ENCODE assay signal across 8 mouse cellular contexts in genomic region chr11:24079392-24080391, GRCm38 (mm10). TPM values are rescaled to one million over a fixed set of nuclear protein-coding genes. Genes with fewer than 3 reads are reported as not detected.
DNase-seq lines count a peak whose midpoint lies in the region; ATAC-seq and TF ChIP-seq lines count a peak whose summit lies in the region.

No protein-coding gene starts in this region.

- no peak for TF ChIP-seq POLR2A in cortical plate, adult 2 months (IDR thresholded peaks at IDR 0.05; ENCODE audit: extremely low read depth, insufficient read depth, low read length)

- peak overlapping the region; percentile 99 for H3K4me2 ChIP-seq in kidney, embryonic 16.5 days (replicated peaks; ENCODE audit: low read depth, low read length)

- H3K36me3 ChIP-seq in heart, embryonic 10.5 days: no peaks in the 10 kb centered on the region
- H3K36me3 ChIP-seq in kidney, embryonic 16.5 days (ENCODE audit: insufficient read depth, low read length): no peaks in the 10 kb centered on the region

- peak overlapping the region; percentile 89 for H3K4me3 ChIP-seq in cortical plate, adult 2 months (ENCODE audit: insufficient read depth, low read length)
- peak overlapping the region; percentile 78 for H3K4me3 ChIP-seq in heart, embryonic 10.5 days
- peak overlapping the region; percentile 65 for H3K4me3 ChIP-seq in kidney, embryonic 16.5 days (ENCODE audit: low read length)

- peak overlapping the region; percentile 56; the same call in 1 of the 2 replicates for H3K9ac ChIP-seq in kidney, embryonic 16.5 days (replicated peaks; ENCODE audit: low read length)

- intact Hi-C loops in left cerebral cortex, postnatal 14 days (cut with DNase I): loop anchor here (5.0 to 10.0 kb wide), 5 partner anchors 88 to 1993 kb away; no protein-coding TSS in a partner anchor

- ATAC-seq in kidney, embryonic 16.5 days (ENCODE audit: low FRiP score, low TSS enrichment): no peak

- H3K27ac ChIP-seq in cortical plate, adult 2 months (ENCODE audit: insufficient read depth, low read length): peak overlapping the region; percentile 49
- peak overlapping the region; percentile 92 for H3K27ac ChIP-seq in heart, embryonic 10.5 days
- H3K27ac ChIP-seq in kidney, embryonic 16.5 days (ENCODE audit: low read length): no peak overlapping the region

- H3K27me3 ChIP-seq in heart, embryonic 10.5 days (ENCODE audit: insufficient read depth, poor library complexity, severe bottlenecking): peaks cover 2% of the 10 kb centered on the region
- peaks cover 58% of the 10 kb centered on the region for H3K27me3 ChIP-seq in kidney, embryonic 16.5 days (ENCODE audit: insufficient read depth, low read length)

- whole genome bisulfite sequencing in heart, embryonic 10.5 days: under 1% methylated on average over 43 of the region's 43 CpGs
- under 1% methylated on average over 43 of the region's 43 CpGs for WGBS in kidney, embryonic 16.5 days

- no peaks in the 10 kb centered on the region for H3K9me3 ChIP-seq in heart, embryonic 10.5 days
- H3K9me3 ChIP-seq in kidney, embryonic 16.5 days (ENCODE audit: low read length): no peaks in the 10 kb centered on the region

- TF ChIP-seq CTCF in cortical plate, adult 2 months (IDR thresholded peaks at IDR 0.05; ENCODE audit: extremely low read depth, insufficient read depth, low read length): no peak

- DNase-seq in left cerebral cortex, adult 18-20 months (ENCODE audit: low spot score in 2 of 2): peak; percentile 58 to 74
- DNase-seq in left cerebral cortex, postnatal 14 days (ENCODE audit: low spot score in 2 of 2): no peak
- DNase-seq in heart, embryonic 10.5 days (ENCODE audit: low spot score): no peak
- DNase-seq in lung, postnatal 10 days: peak; percentile 59
- DNase-seq in retina, postnatal 1 day: peak; percentile 72
- no peak for DNase-seq in MN1 (ENCODE audit: low spot score)

- peaks cover 1% of the 10 kb centered on the region for H3K4me1 ChIP-seq in cortical plate, adult 2 months (ENCODE audit: control insufficient read depth, insufficient read depth, low read length)
- H3K4me1 ChIP-seq in heart, embryonic 10.5 days: peaks cover 17% of the 10 kb centered on the region
- peaks cover 44% of the 10 kb centered on the region for H3K4me1 ChIP-seq in kidney, embryonic 16.5 days (ENCODE audit: insufficient read depth, low read length)

RNA-seq across cellular contexts. Expression of gene Bcl11a, which starts 1.8 kb away (rescaled TPM):
- 10 to 100 TPM; 87.2 to 93.6 TPM for total RNA-seq in left cerebral cortex, adult 18-20 months (2021)
- 100 to 1,000 TPM; 114 to 125 TPM for total RNA-seq in left cerebral cortex, postnatal 14 days (2021)
- 62.8 and 64.1 TPM in 2 replicates for polyA plus RNA-seq in cortical plate, adult 2 months (2012; rRNA removed)
- polyA plus RNA-seq in heart, embryonic 10.5 days (2016; fragmentation: Nextera tagmentation; extraction: Ambion mirVana): 13.5 and 23.5 TPM in 2 replicates
- 2.8 and 3.1 TPM in 2 replicates for polyA plus RNA-seq in kidney, embryonic 16.5 days (2015; fragmentation: Nextera tagmentation; extraction: Ambion mirVana)

RNA-seq across cellular contexts. Expression of gene A830031A19Rik, which starts 4.8 kb away (rescaled TPM):
- 1 to 10 TPM; 1.1 to 1.4 TPM for total RNA-seq in left cerebral cortex, adult 18-20 months (2021)
- total RNA-seq in left cerebral cortex, postnatal 14 days (2021): 1 to 10 TPM in 1 of 2 experiments, under 1 TPM in 1; 0.66 to 1.1 TPM
- polyA plus RNA-seq in cortical plate, adult 2 months (2012; rRNA removed): 1.2 and 1.6 TPM in 2 replicates
- not detected in 2 replicates for polyA plus RNA-seq in heart, embryonic 10.5 days (2016; fragmentation: Nextera tagmentation; extraction: Ambion mirVana)
- polyA plus RNA-seq in kidney, embryonic 16.5 days (2015; fragmentation: Nextera tagmentation; extraction: Ambion mirVana): not detected in 2 replicates

Comparison
In these comparisons a context has a peak if more than half of its experiments do, and no peak if none do; other contexts are left out.
1. DNase-seq: peak in left cerebral cortex, adult 18-20 months (2 of 2), lung, postnatal 10 days (single experiment) and retina, postnatal 1 day (single experiment); none in left cerebral cortex, postnatal 14 days (0 of 2), heart, embryonic 10.5 days (single experiment) and MN1 (single experiment).
2. Peak in every context shown above with its lines, with median percentiles within 50 percentile points of each other: H3K4me3 ChIP-seq.